Mouse (Mus musculus) 416B (cell line): ENCODE data around the gene Cnmd.

Experiments used
- DNase-seq: peaks from one replicate; pipeline ENCODE4 v3.0.0; 2011; ENCODE audit warnings: low read depth

Cnmd gene

GRCm38 (mm10) chr14:79645378-79645777 is 16.6 kb downstream of the Cnmd start:
- no peak for DNase-seq

GRCm38 (mm10) chr14:79642063-79642462 is 19.9 kb downstream of the Cnmd start:
- DNase-seq: no peak

- DNase-seq: no peak
Measured at GRCm38 (mm10) chr14:79636814-79637213, 25.2 kb downstream of the Cnmd start.

GRCm38 (mm10) chr14:79633196-79633595 is 28.8 kb downstream of the Cnmd start:
- DNase-seq: no peak

GRCm38 (mm10) chr14:79632330-79632729 is 29.6 kb downstream of the Cnmd start:
- DNase-seq: no peak

GRCm38 (mm10) chr14:79621143-79621542 is 40.8 kb downstream of the Cnmd start:
- no peak for DNase-seq

GRCm38 (mm10) chr14:79619802-79620201 is 42.2 kb downstream of the Cnmd start:
- no peak for DNase-seq

- DNase-seq: peak; percentile 48
Measured at GRCm38 (mm10) chr14:79617121-79617828, 44.7 kb downstream of the Cnmd start.

GRCm38 (mm10) chr14:79608286-79608685 is 53.7 kb downstream of the Cnmd start:
- no peak for DNase-seq

- no peak for DNase-seq
Measured at GRCm38 (mm10) chr14:79607352-79607751, 54.6 kb downstream of the Cnmd start.

- no peak for DNase-seq
Measured at GRCm38 (mm10) chr14:79606867-79607266, 55.1 kb downstream of the Cnmd start.

GRCm38 (mm10) chr14:79606392-79606791 is 55.6 kb downstream of the Cnmd start:
- DNase-seq: no peak

- DNase-seq: no peak
Measured at GRCm38 (mm10) chr14:79605881-79606280, 56.1 kb downstream of the Cnmd start.

- no peak for DNase-seq
Measured at GRCm38 (mm10) chr14:79596602-79597001, 65.4 kb downstream of the Cnmd start.

- no peak for DNase-seq
Measured at GRCm38 (mm10) chr14:79594069-79594468, 67.9 kb downstream of the Cnmd start.

GRCm38 (mm10) chr14:79591611-79592010 is 70.4 kb downstream of the Cnmd start:
- DNase-seq: no peak

GRCm38 (mm10) chr14:79590916-79591315 is 71.1 kb downstream of the Cnmd start:
- DNase-seq: no peak

- peak; percentile 55 for DNase-seq
Measured at GRCm38 (mm10) chr14:79589401-79589800, 72.6 kb downstream of the Cnmd start.

- DNase-seq: peak; percentile 56
Measured at GRCm38 (mm10) chr14:79588534-79588951, 73.4 kb downstream of the Cnmd start.

- no peak for DNase-seq
Measured at GRCm38 (mm10) chr14:79587852-79588229, 74.1 kb downstream of the Cnmd start.
